Mouse (Mus musculus) hindbrain, postnatal 0 days (tissue): ENCODE data around the gene Hist1h3a. TPM values are rescaled to one million over a fixed set of nuclear protein-coding genes. Genes with fewer than 3 reads are reported as not detected.
"Not testable (repeated sequence)": the region's sequence is repeated elsewhere in the genome, so short reads cannot be mapped to it uniquely, and the experiment has no call there.

ENCODE experiments used
- ATAC-seq: fragments of 200-750 bp; cut with Nextera tagmentation; 2 replicates; pipeline ENCODE4 v1.8.0; 2017; ENCODE audit warnings: mild to moderate bottlenecking, moderate TSS enrichment, moderate library complexity
- DNase-seq: peaks from one replicate; pipeline ENCODE4 v3.0.0-alpha.2; 2015; ENCODE audit warnings: low spot score
- H3K27ac ChIP-seq: fragments of 300-500 bp; sonication (generic); 2 replicates; pipeline ENCODE4 v1.5.1; 2014; ENCODE audit warnings: mild to moderate bottlenecking
- H3K27me3 ChIP-seq: fragments of 300-500 bp; sonication (generic); 2 replicates; pipeline ENCODE4 v1.6.1; 2014; ENCODE audit warnings: low read length, mixed read lengths; ENCODE audit not compliant: insufficient read depth
- H3K36me3 ChIP-seq: fragments of 300-500 bp; sonication (generic); 2 replicates; pipeline ENCODE4 v1.6.1; 2014; ENCODE audit warnings: low read length, mixed read lengths; ENCODE audit not compliant: insufficient read depth
- H3K4me1 ChIP-seq: fragments of 300-500 bp; sonication (generic); 2 replicates; pipeline ENCODE4 v1.6.1; 2014; ENCODE audit warnings: antibody characterized with exemption, low read length, mixed read lengths; ENCODE audit not compliant: insufficient read depth
- H3K4me2 ChIP-seq: fragments of 300-500 bp; sonication (generic); 2 replicates; pipeline ENCODE4 v1.6.1; 2014; ENCODE audit warnings: low read depth, mild to moderate bottlenecking, low read length, moderate library complexity, mixed read lengths
- H3K4me3 ChIP-seq: fragments of 300-500 bp; sonication (generic); 2 replicates; pipeline ENCODE4 v1.5.1; 2014; ENCODE audit warnings: low read length
- H3K9ac ChIP-seq: fragments of 300-500 bp; sonication (generic); replicated peaks from 2 replicates; pipeline ENCODE4 v1.6.1; 2014; ENCODE audit warnings: mild to moderate bottlenecking, low read length, moderate library complexity, mixed read lengths
- H3K9me3 ChIP-seq: fragments of 300-500 bp; sonication (generic); 2 replicates; pipeline ENCODE4 v1.6.1; 2016; ENCODE audit warnings: low read length, mixed read lengths
- CTCF ChIP-seq: IDR thresholded peaks from 2 replicates; pipeline ENCODE4 v1.5.1; 2016; ENCODE audit warnings: antibody characterized with exemption, control low read depth, low read depth
- WGBS: fragments of 180-500 bp; shearing (Covaris S2); extraction: QIAGEN DNeasy Blood & Tissue Kit; methylation state at CpG from one replicate; pipeline ENCODE4 v1.1.7; 2014; 5-methylcytosine and 5-hydroxymethylcytosine counted together
- polyA plus RNA-seq: library from polyadenylated mRNA; unstranded; fragments of >200 nt; fragmentation: Nextera tagmentation; extraction: Ambion mirVana; gene quantifications from 2 replicates; pipeline ENCODE4 v1.2.1, GENCODE M21; 2015
- total RNA-seq: library from RNA; depleted of rRNA; stranded (reverse); fragments of >200 nt; gene quantifications from 2 replicates; pipeline ENCODE4 v1.2.3, GENCODE M21; 2014

Hist1h3a gene
- total and polyA plus RNA-seq, 2 experiments from 2014 or later, result 1.5 to 2,055 TPM

DNA sequence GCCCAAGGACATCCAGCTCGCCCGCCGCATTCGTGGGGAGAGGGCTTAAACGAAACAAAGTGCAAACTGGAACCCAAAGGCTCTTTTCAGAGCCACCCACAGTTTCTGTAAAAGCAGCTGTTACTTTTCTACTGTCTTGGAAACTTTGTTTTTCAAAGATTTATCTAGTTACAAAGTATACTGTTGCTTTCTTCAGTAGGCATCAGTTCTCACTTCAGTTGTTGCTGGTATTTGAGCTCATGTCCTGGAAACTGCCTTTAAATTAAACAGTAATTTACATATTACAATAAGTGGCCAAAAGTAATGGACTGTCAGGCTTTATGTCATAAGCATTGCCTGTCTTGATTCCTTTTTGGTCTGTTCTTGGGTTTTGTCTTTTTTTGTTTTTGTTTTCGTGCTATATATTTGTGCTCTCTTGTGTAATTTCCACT is 9.4 kb downstream of the Hist1h3a start:
- no peaks in the 10 kb centered on the region for H3K27me3 ChIP-seq
- H3K4me3 ChIP-seq, result peak overlapping the region; percentile 21; the same call in 1 of the 2 replicates
- H3K4me2 ChIP-seq, result peak overlapping the region; percentile 40
- no peak overlapping the region for H3K9ac ChIP-seq
- ATAC-seq, result no peak
- DNase-seq, result no peak
- 6% methylated on average over 6 of the region's 6 CpGs for WGBS
- no peaks in the 10 kb centered on the region for H3K9me3 ChIP-seq
- no peak overlapping the region for H3K27ac ChIP-seq
- H3K4me1 ChIP-seq, result 0 out of 2 replicates have a peak, but pooled peaks cover 4% of the 10 kb centered on the region
- H3K36me3 ChIP-seq, result no peaks in the 10 kb centered on the region
- no peak for TF ChIP-seq CTCF

DNA sequence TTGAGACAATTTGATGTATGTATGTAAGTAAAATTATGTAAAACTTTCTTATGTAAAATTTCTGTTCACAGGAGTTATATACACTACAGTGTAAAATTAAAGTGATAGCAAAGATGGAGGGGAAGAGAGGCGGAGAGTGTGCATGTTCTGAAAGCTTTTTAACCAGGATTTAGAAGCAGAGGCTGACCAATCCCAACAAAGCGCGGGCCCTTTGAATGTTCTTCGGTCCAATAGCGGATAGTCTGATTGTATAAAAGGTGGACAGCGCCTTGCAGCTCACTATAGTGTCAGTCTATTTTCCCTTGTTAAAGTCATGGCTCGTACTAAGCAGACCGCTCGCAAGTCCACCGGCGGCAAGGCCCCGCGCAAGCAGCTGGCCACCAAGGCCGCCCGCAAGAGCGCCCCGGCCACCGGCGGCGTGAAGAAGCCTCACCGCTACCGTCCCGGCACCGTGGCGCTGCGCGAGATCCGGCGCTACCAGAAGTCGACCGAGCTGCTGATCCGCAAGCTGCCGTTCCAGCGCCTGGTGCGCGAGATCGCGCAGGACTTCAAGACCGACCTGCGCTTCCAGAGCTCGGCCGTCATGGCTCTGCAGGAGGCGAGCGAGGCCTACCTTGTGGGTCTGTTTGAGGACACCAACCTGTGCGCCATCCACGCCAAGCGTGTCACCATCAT is 10.0 kb downstream of the Hist1h3a start, which contains the start of gene Hist1h3b:
Hist1h3b (plus strand) TSS at position 201 of the 675 bp plus-strand sequence.
- not testable (repeated sequence) for H3K4me1 ChIP-seq
- WGBS, result under 1% methylated on average over 16 of the region's 47 CpGs

DNA sequence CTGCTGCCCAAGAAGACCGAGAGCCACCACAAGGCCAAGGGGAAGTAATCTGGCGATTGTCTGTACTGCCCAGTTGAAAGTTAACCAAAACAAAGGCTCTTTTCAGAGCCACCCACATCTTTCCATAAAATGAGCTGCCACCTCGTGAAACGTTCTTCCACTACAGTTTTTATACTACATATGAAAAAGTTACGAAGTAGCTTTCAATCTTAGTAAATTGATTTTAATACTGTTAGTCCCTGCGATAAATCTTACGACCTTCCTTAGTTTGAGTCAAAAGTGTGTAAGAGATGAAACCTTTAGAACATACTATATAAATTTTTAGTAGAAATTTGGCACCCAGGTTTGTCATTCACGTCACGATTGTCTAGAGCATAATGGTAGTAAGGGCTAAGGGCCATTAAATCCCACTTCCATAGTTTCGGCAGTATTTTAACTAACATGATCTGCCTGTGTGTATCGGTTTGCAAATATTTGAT is 10.7 kb downstream of the Hist1h3a start:
- H3K4me3 ChIP-seq, result peak overlapping the region; percentile 40
- no peaks in the 10 kb centered on the region for H3K27me3 ChIP-seq
- H3K9me3 ChIP-seq, result no peaks in the 10 kb centered on the region
- H3K4me1 ChIP-seq, result 0 out of 2 replicates have a peak, but pooled peaks cover 4% of the 10 kb centered on the region
- ATAC-seq (no peak), DNase-seq (no peak)
- no peak; the same call in 1 of the 2 replicates for TF ChIP-seq CTCF
- WGBS, result under 1% methylated on average over 11 of the region's 11 CpGs
- H3K36me3 ChIP-seq, result no peaks in the 10 kb centered on the region
- H3K27ac ChIP-seq, result peak overlapping the region; percentile 92
- H3K4me2 ChIP-seq, result peak overlapping the region; percentile 71
- H3K9ac ChIP-seq, result peak overlapping the region; percentile 40; the same call in 1 of the 2 replicates

More for the DNA sequence above, 10.0 kb downstream of the Hist1h3a start, which contains the start of gene Hist1h3b:
- Histone ChIP-seq H3K4me3 (peak within 1 kb of the TSS; percentile 40), H3K27ac (peak within 1 kb of the TSS; percentile 92), H3K4me2 (peak within 1 kb of the TSS; percentile 71), H3K9ac (peak within 1 kb of the TSS; percentile 40; the same call in 1 of the 2 replicates)
- DNase-seq, result peak; percentile 97
- not testable (repeated sequence) for H3K27me3 ChIP-seq, H3K9me3 ChIP-seq, H3K36me3 ChIP-seq
- ATAC-seq, result peak; percentile 84

DNA sequence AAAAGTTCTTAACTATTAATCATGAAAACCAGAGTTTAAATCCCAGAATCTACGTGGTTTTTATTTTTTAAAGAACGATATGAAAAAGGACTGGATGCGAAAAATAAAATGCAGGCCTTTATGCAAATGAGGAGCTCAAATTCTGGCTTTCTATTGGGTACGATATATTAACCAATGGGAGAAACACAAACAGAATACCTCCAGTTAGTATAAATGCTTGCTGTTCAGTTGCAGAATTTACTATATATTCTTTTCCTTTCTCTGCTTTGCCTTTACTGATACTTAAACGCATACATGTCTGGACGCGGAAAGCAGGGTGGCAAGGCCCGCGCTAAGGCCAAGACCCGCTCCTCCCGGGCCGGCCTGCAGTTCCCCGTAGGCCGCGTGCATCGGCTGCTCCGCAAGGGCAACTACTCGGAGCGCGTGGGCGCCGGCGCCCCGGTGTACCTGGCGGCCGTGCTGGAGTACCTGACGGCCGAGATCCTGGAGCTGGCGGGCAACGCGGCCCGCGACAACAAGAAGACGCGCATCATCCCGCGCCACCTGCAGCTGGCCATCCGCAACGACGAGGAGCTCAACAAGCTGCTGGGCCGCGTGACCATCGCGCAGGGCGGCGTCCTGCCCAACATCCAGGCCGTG is 11.2 kb downstream of the Hist1h3a start, which contains the start of gene Hist1h2ab:
Hist1h2ab (plus strand) TSS at position 288 of the 639 bp plus-strand sequence.
- not testable (repeated sequence) for H3K4me1 ChIP-seq, H3K9me3 ChIP-seq, H3K27me3 ChIP-seq, H3K36me3 ChIP-seq
- peak within 1 kb of the TSS; percentile 40 for H3K4me3 ChIP-seq
- H3K27ac ChIP-seq, result peak within 1 kb of the TSS; percentile 92
- under 1% methylated on average over 25 of the region's 47 CpGs for WGBS
- ATAC-seq, result peak; percentile 61
- DNase-seq, result peak; percentile 83
- H3K4me2 ChIP-seq, result peak within 1 kb of the TSS; percentile 71
- 0 out of 2 replicates have a peak, but pooled peaks have one; percentile 7 for TF ChIP-seq CTCF
- peak within 1 kb of the TSS; percentile 40; the same call in 1 of the 2 replicates for H3K9ac ChIP-seq

DNA sequence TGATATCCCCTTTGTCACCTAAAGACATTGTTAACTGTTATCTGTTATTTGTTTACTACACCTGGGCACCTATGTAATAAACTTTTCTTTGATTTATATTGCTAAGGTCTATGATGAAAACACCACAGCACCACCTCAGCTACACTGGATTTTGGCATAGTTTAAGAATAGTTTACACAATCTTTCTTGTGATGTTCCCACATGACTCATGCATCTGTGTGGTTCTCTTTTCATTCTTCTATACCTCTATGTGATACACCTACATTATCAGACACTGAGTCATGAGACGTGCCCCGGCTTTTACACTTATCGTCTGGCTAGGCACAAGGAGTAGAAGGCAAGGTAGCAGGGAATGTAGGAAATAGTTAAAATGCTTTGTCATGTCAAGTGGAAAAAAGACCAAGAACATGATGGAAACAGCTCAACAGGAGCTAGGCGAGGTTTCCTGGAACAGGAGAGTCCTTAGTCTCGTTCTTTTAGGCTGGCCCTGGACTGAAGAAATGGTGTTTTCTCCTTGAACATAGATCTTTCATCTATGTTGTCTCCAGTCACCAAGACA is 12.5 kb downstream of the Hist1h3a start:
- DNase-seq (no peak), ATAC-seq (no peak)
- Histone ChIP-seq H3K4me3 (no peak overlapping the region), H3K36me3 (no peaks in the 10 kb centered on the region), H3K4me2 (no peak overlapping the region), H3K9me3 (no peaks in the 10 kb centered on the region), H3K4me1 (0 out of 2 replicates have a peak, but pooled peaks cover 4% of the 10 kb centered on the region), H3K27ac (no peak overlapping the region), H3K27me3 (no peaks in the 10 kb centered on the region), H3K9ac (no peak overlapping the region)
- no peak for TF ChIP-seq CTCF
- 90% methylated on average over 5 of the region's 5 CpGs for WGBS

DNA sequence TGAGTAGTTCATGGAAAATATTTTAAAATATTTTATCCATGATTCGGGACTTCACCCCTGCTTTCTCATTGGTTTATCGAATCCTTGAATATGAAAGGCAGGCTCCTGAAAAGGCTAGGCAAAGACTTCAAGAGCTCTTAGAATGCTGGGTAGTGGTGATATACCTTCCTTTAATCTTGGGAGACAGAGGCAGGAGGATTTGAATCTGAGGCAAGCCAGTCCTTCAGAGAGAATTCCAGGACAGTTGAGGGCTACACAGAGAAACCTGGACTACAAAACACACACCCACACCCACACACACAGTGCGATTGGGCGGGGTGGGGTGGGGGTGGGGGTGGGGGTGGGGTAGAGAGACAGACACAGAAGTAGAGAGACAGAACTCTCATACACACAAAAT is 14.3 kb downstream of the Hist1h3a start:
- TF ChIP-seq CTCF, result no peak
- DNase-seq (no peak), ATAC-seq (no peak)
- H3K9ac ChIP-seq, result no peak overlapping the region
- 0 out of 2 replicates have a peak, but pooled peaks cover 4% of the 10 kb centered on the region for H3K4me1 ChIP-seq
- no peak overlapping the region for H3K4me3 ChIP-seq
- no peak overlapping the region; the same call in 1 of the 2 replicates for H3K27ac ChIP-seq
- no peaks in the 10 kb centered on the region for H3K9me3 ChIP-seq
- no peaks in the 10 kb centered on the region for H3K27me3 ChIP-seq
- H3K4me2 ChIP-seq, result no peak overlapping the region
- WGBS, result 7% methylated on average over 4 of the region's 4 CpGs
- H3K36me3 ChIP-seq, result no peaks in the 10 kb centered on the region
